Mouse (Mus musculus) gastrocnemius, postnatal 36 days (tissue): ENCODE results near the gene Wap. TPM values are rescaled to one million over a fixed set of nuclear protein-coding genes. Genes with fewer than 3 reads are reported as not detected.

Source experiments
- DNase-seq, 2 experiments: peaks; one replicate each; pipeline ENCODE4 v3.0.0; 2022
- intact Hi-C: fragments of 180-260 bp; cut with DNase I; formaldehyde crosslinking; loops from one replicate; pipeline ENCODE4 v1.15.1; 2025
- total RNA-seq, 2 experiments: library from RNA; stranded (reverse); gene quantifications; 2 replicates each; pipeline ENCODE4 v1.2.3; 2021

Gene Wap
- total RNA-seq, 2 experiments from 2014 or later: not detected

GRCm38 (mm10) chr11:6598191-6598889 lies 40.1 kb downstream of the Wap start:
- intact Hi-C loops: no loop called here
- no peak for DNase-seq

DNA sequence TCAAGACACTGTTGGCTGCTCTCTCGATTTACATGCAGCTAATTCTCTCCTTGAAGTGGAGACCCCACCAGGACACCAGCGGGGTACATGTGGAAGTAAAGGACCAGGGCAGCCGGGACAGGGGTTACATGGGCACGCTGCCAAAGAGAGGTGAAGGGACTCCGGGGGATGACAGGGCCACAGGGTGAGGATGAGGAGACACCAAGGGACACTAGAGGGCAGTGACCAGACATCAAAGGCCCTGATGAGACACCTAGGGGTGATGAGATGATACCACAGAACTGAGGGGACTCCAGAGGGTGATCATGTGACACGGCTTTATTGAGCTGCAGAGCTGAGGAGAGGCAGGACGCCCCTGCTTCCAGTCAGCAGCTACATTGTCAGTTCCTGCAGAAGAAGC lies 40.9 kb downstream of the Wap start:
- intact Hi-C loops: no loop called here
- DNase-seq: no peak

- DNase-seq: no peak
- intact Hi-C loops: no loop called here
These were observed 41.8 kb downstream of the Wap start for GRCm38 (mm10) chr11:6596616-6597015.

GRCm38 (mm10) chr11:6596205-6596604 lies 42.2 kb downstream of the Wap start:
- intact Hi-C loops: no loop called here
- DNase-seq: no peak

- no peak for DNase-seq
- intact Hi-C loops: no loop called here
These were observed 43.1 kb downstream of the Wap start for GRCm38 (mm10) chr11:6595339-6595738.

- intact Hi-C loops: no loop called here
- DNase-seq: no peak
These were observed 43.6 kb downstream of the Wap start for GRCm38 (mm10) chr11:6594845-6595244.

- intact Hi-C loops: no loop called here
- DNase-seq: no peak
These were observed 45.0 kb downstream of the Wap start for GRCm38 (mm10) chr11:6593406-6593805.

GRCm38 (mm10) chr11:6590933-6591675 lies 47.3 kb downstream of the Wap start:
- intact Hi-C loops: no loop called here
- DNase-seq: no peak

GRCm38 (mm10) chr11:6589838-6590237 lies 48.6 kb downstream of the Wap start:
- no peak for DNase-seq
- intact Hi-C loops: no loop called here

DNA sequence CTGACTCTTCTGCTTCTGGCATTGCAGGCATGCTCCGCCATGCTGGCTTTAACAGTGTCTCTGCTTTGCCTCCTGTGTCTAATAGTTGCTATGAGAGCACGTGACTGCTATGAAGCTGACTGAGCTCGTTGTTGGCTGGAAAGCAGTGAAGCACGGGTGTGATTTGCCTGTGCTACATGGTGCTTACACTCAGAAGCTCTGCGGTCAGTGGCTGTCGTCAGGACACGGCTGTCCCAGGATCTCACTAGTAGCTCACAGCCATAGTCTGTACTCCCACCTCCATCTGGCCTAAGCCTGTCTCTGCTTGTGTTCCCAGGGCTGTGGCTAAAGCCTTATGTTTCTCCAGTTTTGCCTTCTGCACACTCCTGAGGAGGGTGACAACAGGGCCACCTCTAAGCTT lies 50.1 kb downstream of the Wap start:
- DNase-seq: no peak
- intact Hi-C loops: no loop called here

DNA sequence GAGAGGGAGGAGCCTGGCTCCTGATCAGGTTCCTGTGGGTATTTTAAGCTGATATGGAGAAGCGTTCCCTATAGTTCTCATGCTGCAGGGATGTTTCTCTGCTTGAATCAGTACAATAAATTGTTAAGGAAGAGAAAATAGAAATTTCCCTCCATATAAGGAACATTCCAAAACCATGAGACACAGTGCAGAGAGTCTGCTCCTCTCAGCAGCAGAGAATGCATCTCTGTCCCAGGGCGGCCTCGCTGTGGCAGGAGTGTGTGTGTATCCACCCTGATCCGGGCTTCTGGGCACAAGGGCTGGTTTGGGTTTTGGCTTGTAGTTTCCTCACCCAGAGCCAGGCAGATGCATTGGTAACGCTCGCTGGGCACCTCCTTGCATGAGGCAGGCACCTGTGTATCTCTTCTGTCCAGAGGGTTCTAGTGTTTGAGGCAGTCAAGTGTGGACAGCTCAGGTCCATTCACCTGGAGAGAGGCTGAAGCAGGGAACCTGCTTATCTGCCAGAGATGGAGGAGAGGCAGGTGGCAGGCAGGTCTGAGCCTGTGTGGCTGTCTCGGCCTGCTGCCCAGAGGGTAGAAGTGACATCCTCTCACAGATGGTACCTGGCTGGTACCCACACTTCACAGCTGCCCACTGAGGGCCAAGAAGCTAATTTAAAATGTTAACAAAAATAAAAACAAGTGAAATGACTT lies 51.0 kb downstream of the Wap start:
- DNase-seq: no peak
- intact Hi-C loops: no loop called here

DNA sequence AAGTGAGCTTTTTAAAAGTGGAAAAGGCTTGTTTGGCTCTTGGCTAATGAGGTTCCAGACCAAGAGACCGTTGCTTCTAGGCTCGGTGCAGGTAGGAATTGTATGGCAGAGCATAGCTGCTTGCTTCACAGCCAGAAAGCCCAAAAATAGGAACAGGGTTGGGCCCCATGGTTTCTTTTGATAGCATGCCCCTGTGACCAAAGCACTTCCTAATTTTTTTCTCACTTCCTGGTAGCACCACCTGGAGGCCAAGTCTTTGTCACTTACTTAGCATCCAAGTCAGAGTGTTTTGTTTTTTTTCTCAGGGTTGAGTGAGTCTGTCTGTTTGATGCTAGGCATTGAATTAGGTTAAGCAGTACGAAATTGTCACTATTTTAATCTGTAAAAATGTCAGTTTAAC lies 51.8 kb downstream of the Wap start:
- no peak for DNase-seq
- intact Hi-C loops: no loop called here

DNA sequence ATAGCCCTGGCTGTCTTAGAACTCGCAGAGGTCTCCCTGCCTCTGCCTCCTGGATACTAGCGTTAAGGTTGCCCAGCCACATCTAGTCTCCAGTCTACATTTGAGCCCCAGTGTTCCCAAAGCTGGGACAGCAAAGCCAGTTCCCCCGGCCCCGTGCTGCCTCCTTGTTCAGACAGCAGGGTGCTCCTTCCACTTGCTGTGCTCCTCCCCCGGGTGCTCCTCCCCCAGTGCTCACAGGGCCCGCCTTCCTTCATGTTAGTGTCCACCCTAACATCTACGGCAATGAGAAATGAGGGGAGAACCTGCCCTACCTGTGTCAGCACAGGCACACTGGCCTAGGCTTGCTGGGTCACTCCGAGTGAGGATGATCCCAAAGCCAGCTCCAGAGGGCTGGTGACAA lies 52.7 kb downstream of the Wap start:
- DNase-seq: no peak
- intact Hi-C loops: no loop called here

Other genes starting within 250 kb of the Wap start
- gene Zmiz2, start 249.6 kb downstream of the Wap start, total RNA-seq: 10 to 100 TPM; 41.1 to 53.3 TPM
- 100 to 1,000 TPM; 206 to 211 TPM for gene Ppia, start 223.2 kb downstream of the Wap start, total RNA-seq
- gene H2afv, start 194.2 kb downstream of the Wap start, total RNA-seq: 10 to 100 TPM; 36.4 to 49.2 TPM
- gene Purb, start 162.7 kb downstream of the Wap start, total RNA-seq: 10 to 100 TPM; 19.7 to 20.7 TPM
- 1 to 10 TPM; 1.3 to 1.7 TPM for gene Myo1g, start 117.7 kb downstream of the Wap start, total RNA-seq
- 10 to 100 TPM; 24.4 to 26.6 TPM for gene Ccm2, start 91.8 kb downstream of the Wap start, total RNA-seq
- gene Nacad, start 32.6 kb downstream of the Wap start, total RNA-seq: under 1 TPM; 0.20 to 0.42 TPM
- gene Tbrg4, start 12.6 kb downstream of the Wap start, total RNA-seq: 10 to 100 TPM; 66.8 to 71.7 TPM
- gene Ramp3, start 19.9 kb upstream of the Wap start, total RNA-seq: under 1 TPM in 1 of 2 experiments, not detected in 1; 0.81 TPM
- gene Gm11983, start 199.0 kb upstream of the Wap start, total RNA-seq: not detected